Mouse (Mus musculus): Measurements from ENCODE around the gene Lrig2. TPM values are rescaled to one million over a fixed set of nuclear protein-coding genes. Genes with fewer than 3 reads are reported as not detected.
A peak's percentile ranks its signal among the peaks of the same experiment; 100 is the strongest.

Gene Lrig2
- polyA plus RNA-seq, 1 experiment from 2014 or later, result 23.7 TPM

GRCm38 (mm10) chr3:104442357-104442756 lies 69.4 kb downstream of the Lrig2 start:
- Histone ChIP-seq H3K4me1 (ENCODE audit: control insufficient read depth, insufficient read depth, low read length) (no peaks in the 10 kb centered on the region), H3K27ac (ENCODE audit: low read depth, low read length) (no peak overlapping the region), H3K9ac (ENCODE audit: low read length) (peak overlapping the region; percentile 42), H3K9me3 (ENCODE audit: control insufficient read depth, low read length) (no peaks in the 10 kb centered on the region), H3K27me3 (ENCODE audit: control insufficient read depth, insufficient read depth, low read length) (no peaks in the 10 kb centered on the region), H3K36me3 (ENCODE audit: control insufficient read depth, insufficient read depth, low read length) (no peaks in the 10 kb centered on the region), H3K4me2 (peak overlapping the region; percentile 14), H3K4me3 (ENCODE audit: low read depth, low read length) (no peak overlapping the region)
- DNase-seq (ENCODE audit: low spot score, missing footprints) (no peak), ATAC-seq (ENCODE audit: low FRiP score) (peak; percentile 53; the same call in 1 of the 2 replicates)
- WGBS, result 27% methylated on average over 5 of the region's 5 CpGs

- Histone ChIP-seq H3K36me3 (ENCODE audit: control insufficient read depth, insufficient read depth, low read length) (no peaks in the 10 kb centered on the region), H3K27ac (ENCODE audit: low read depth, low read length) (no peak overlapping the region), H3K9me3 (ENCODE audit: control insufficient read depth, low read length) (no peaks in the 10 kb centered on the region), H3K27me3 (ENCODE audit: control insufficient read depth, insufficient read depth, low read length) (no peaks in the 10 kb centered on the region), H3K4me1 (ENCODE audit: control insufficient read depth, insufficient read depth, low read length) (no peaks in the 10 kb centered on the region), H3K9ac (ENCODE audit: low read length) (peak overlapping the region; percentile 42), H3K4me3 (ENCODE audit: low read depth, low read length) (no peak overlapping the region), H3K4me2 (peak overlapping the region; percentile 14)
- ATAC-seq (ENCODE audit: low FRiP score), result peak; percentile 98
- peak; percentile 99 for DNase-seq (ENCODE audit: low spot score, missing footprints)
- 20% methylated on average over 15 of the region's 15 CpGs for WGBS
Measured at GRCm38 (mm10) chr3:104441870-104442283, 69.8 kb downstream of the Lrig2 start.

GRCm38 (mm10) chr3:104441435-104441834 lies 70.3 kb downstream of the Lrig2 start:
- no peak overlapping the region for H3K27ac ChIP-seq (ENCODE audit: low read depth, low read length)
- peak; percentile 85 for DNase-seq (ENCODE audit: low spot score, missing footprints)
- H3K27me3 ChIP-seq (ENCODE audit: control insufficient read depth, insufficient read depth, low read length), result no peaks in the 10 kb centered on the region
- H3K9ac ChIP-seq (ENCODE audit: low read length), result peak overlapping the region; percentile 35
- H3K9me3 ChIP-seq (ENCODE audit: control insufficient read depth, low read length), result no peaks in the 10 kb centered on the region
- 85% methylated on average over 7 of the region's 7 CpGs for WGBS
- peak; percentile 15; the same call in 1 of the 2 replicates for ATAC-seq (ENCODE audit: low FRiP score)
- no peaks in the 10 kb centered on the region for H3K36me3 ChIP-seq (ENCODE audit: control insufficient read depth, insufficient read depth, low read length)
- no peak overlapping the region; the same call in 1 of the 2 replicates for H3K4me2 ChIP-seq
- no peak overlapping the region for H3K4me3 ChIP-seq (ENCODE audit: low read depth, low read length)
- H3K4me1 ChIP-seq (ENCODE audit: control insufficient read depth, insufficient read depth, low read length), result no peaks in the 10 kb centered on the region

GRCm38 (mm10) chr3:104438777-104439176 lies 72.9 kb downstream of the Lrig2 start:
- Histone ChIP-seq H3K27ac (ENCODE audit: low read depth, low read length) (no peak overlapping the region), H3K4me2 (no peak overlapping the region), H3K36me3 (ENCODE audit: control insufficient read depth, insufficient read depth, low read length) (no peaks in the 10 kb centered on the region), H3K4me1 (ENCODE audit: control insufficient read depth, insufficient read depth, low read length) (peaks cover under 1% of the 10 kb centered on the region; the same call in 1 of the 2 replicates), H3K9me3 (ENCODE audit: control insufficient read depth, low read length) (no peaks in the 10 kb centered on the region), H3K27me3 (ENCODE audit: control insufficient read depth, insufficient read depth, low read length) (no peaks in the 10 kb centered on the region), H3K9ac (ENCODE audit: low read length) (no peak overlapping the region), H3K4me3 (ENCODE audit: low read depth, low read length) (no peak overlapping the region)
- DNase-seq (ENCODE audit: low spot score, missing footprints) (peak; percentile 23), ATAC-seq (ENCODE audit: low FRiP score) (no peak)
- 85% methylated on average over 1 of the region's 1 CpGs for WGBS

- WGBS, result 64% methylated on average over 7 of the region's 7 CpGs
Measured at GRCm38 (mm10) chr3:104437576-104437975, 74.1 kb downstream of the Lrig2 start.

GRCm38 (mm10) chr3:104435947-104436346 lies 75.8 kb downstream of the Lrig2 start:
- no peak overlapping the region for H3K4me2 ChIP-seq
- DNase-seq (ENCODE audit: low spot score, missing footprints), result peak; percentile 44
- no peaks in the 10 kb centered on the region for H3K9me3 ChIP-seq (ENCODE audit: control insufficient read depth, low read length)
- 95% methylated on average over 3 of the region's 3 CpGs for WGBS
- no peak overlapping the region for H3K9ac ChIP-seq (ENCODE audit: low read length)
- no peaks in the 10 kb centered on the region for H3K27me3 ChIP-seq (ENCODE audit: control insufficient read depth, insufficient read depth, low read length)
- no peak for ATAC-seq (ENCODE audit: low FRiP score)
- H3K27ac ChIP-seq (ENCODE audit: low read depth, low read length), result no peak overlapping the region
- H3K4me1 ChIP-seq (ENCODE audit: control insufficient read depth, insufficient read depth, low read length), result peaks cover 4% of the 10 kb centered on the region
- no peak overlapping the region for H3K4me3 ChIP-seq (ENCODE audit: low read depth, low read length)
- H3K36me3 ChIP-seq (ENCODE audit: control insufficient read depth, insufficient read depth, low read length), result no peaks in the 10 kb centered on the region

More at GRCm38 (mm10) chr3:104437576-104437975, 74.1 kb downstream of the Lrig2 start:
- Histone ChIP-seq H3K36me3 (ENCODE audit: control insufficient read depth, insufficient read depth, low read length) (no peaks in the 10 kb centered on the region), H3K9me3 (ENCODE audit: control insufficient read depth, low read length) (no peaks in the 10 kb centered on the region), H3K27ac (ENCODE audit: low read depth, low read length) (no peak overlapping the region), H3K4me2 (no peak overlapping the region), H3K9ac (ENCODE audit: low read length) (no peak overlapping the region), H3K4me1 (ENCODE audit: control insufficient read depth, insufficient read depth, low read length) (peaks cover 4% of the 10 kb centered on the region), H3K4me3 (ENCODE audit: low read depth, low read length) (no peak overlapping the region), H3K27me3 (ENCODE audit: control insufficient read depth, insufficient read depth, low read length) (no peaks in the 10 kb centered on the region)
- DNase-seq (ENCODE audit: low spot score, missing footprints) (no peak), ATAC-seq (ENCODE audit: low FRiP score) (no peak)

GRCm38 (mm10) chr3:104434246-104434696 lies 77.4 kb downstream of the Lrig2 start:
- DNase-seq (ENCODE audit: low spot score, missing footprints) (peak; percentile 86), ATAC-seq (ENCODE audit: low FRiP score) (peak; percentile 50; the same call in 1 of the 2 replicates)
- Histone ChIP-seq H3K9ac (ENCODE audit: low read length) (no peak overlapping the region; the same call in 1 of the 2 replicates), H3K9me3 (ENCODE audit: control insufficient read depth, low read length) (no peaks in the 10 kb centered on the region), H3K4me3 (ENCODE audit: low read depth, low read length) (peak overlapping the region; percentile 14), H3K27ac (ENCODE audit: low read depth, low read length) (no peak overlapping the region), H3K27me3 (ENCODE audit: control insufficient read depth, insufficient read depth, low read length) (no peaks in the 10 kb centered on the region), H3K36me3 (ENCODE audit: control insufficient read depth, insufficient read depth, low read length) (no peaks in the 10 kb centered on the region), H3K4me2 (peak overlapping the region; percentile 31; the same call in 1 of the 2 replicates), H3K4me1 (ENCODE audit: control insufficient read depth, insufficient read depth, low read length) (peaks cover 4% of the 10 kb centered on the region)
- 6% methylated on average over 9 of the region's 9 CpGs for WGBS

- 87% methylated on average over 6 of the region's 6 CpGs for WGBS
Measured at GRCm38 (mm10) chr3:104432651-104433050, 79.1 kb downstream of the Lrig2 start.

GRCm38 (mm10) chr3:104431848-104432159 lies 79.9 kb downstream of the Lrig2 start:
- H3K27ac ChIP-seq (ENCODE audit: low read depth, low read length), result no peak overlapping the region
- no peaks in the 10 kb centered on the region for H3K27me3 ChIP-seq (ENCODE audit: control insufficient read depth, insufficient read depth, low read length)
- no peak overlapping the region for H3K4me2 ChIP-seq
- no peaks in the 10 kb centered on the region for H3K36me3 ChIP-seq (ENCODE audit: control insufficient read depth, insufficient read depth, low read length)
- no peak for DNase-seq (ENCODE audit: low spot score, missing footprints)
- ATAC-seq (ENCODE audit: low FRiP score), result no peak
- WGBS, result 42% methylated on average over 10 of the region's 10 CpGs
- no peak overlapping the region for H3K9ac ChIP-seq (ENCODE audit: low read length)
- H3K4me3 ChIP-seq (ENCODE audit: low read depth, low read length), result no peak overlapping the region
- no peaks in the 10 kb centered on the region for H3K9me3 ChIP-seq (ENCODE audit: control insufficient read depth, low read length)
- H3K4me1 ChIP-seq (ENCODE audit: control insufficient read depth, insufficient read depth, low read length), result peaks cover 4% of the 10 kb centered on the region

More at GRCm38 (mm10) chr3:104432651-104433050, 79.1 kb downstream of the Lrig2 start:
- Histone ChIP-seq H3K27ac (ENCODE audit: low read depth, low read length) (no peak overlapping the region), H3K4me1 (ENCODE audit: control insufficient read depth, insufficient read depth, low read length) (peaks cover 4% of the 10 kb centered on the region), H3K4me3 (ENCODE audit: low read depth, low read length) (no peak overlapping the region), H3K9ac (ENCODE audit: low read length) (no peak overlapping the region), H3K36me3 (ENCODE audit: control insufficient read depth, insufficient read depth, low read length) (no peaks in the 10 kb centered on the region), H3K9me3 (ENCODE audit: control insufficient read depth, low read length) (no peaks in the 10 kb centered on the region), H3K4me2 (no peak overlapping the region), H3K27me3 (ENCODE audit: control insufficient read depth, insufficient read depth, low read length) (no peaks in the 10 kb centered on the region)
- DNase-seq (ENCODE audit: low spot score, missing footprints), result peak; percentile 33
- no peak for ATAC-seq (ENCODE audit: low FRiP score)

Measured in midbrain, embryonic 11.5 days (tissue).